Mouse (Mus musculus) c-Kit-positive CD71-positive TER-119-negative erythroid progenitor cells, embryonic 14.5 days (primary cell): ENCODE data around the gene Sys1.
A peak's percentile ranks its signal among the peaks of the same experiment; 100 is the strongest.

Experiments used
- DNase-seq: peaks from one replicate; pipeline ENCODE4 v3.0.0-alpha.2; 2013; ENCODE audit warnings: low read depth

Gene Sys1

DNA sequence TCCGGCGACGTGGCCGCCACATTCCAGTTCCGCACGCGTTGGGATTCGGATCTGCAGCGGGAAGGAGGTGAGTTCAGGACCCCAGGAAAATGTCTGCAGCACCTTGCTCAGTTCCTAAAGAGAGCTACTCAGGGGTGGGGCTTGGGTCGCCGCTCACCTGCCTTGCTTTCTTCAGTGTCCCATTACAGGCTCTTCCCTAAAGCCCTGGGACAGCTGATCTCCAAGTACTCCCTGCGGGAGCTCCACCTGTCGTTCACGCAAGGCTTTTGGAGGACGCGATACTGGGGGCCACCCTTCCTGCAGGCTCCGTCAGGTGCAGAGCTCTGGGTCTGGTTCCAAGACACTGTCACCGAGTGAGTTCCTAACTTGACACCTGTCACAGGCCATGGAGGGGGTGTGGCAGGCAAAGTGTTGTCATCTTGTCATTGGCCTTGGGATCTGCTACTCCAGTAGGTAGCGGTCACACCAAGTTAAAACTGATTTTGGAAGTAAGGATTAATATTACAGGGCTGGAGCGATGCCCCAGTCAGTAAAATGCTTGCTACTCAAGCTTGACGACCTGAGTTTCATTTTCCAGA is 41.0 kb downstream of the Sys1 start:
- peak; percentile 10 for DNase-seq

DNA sequence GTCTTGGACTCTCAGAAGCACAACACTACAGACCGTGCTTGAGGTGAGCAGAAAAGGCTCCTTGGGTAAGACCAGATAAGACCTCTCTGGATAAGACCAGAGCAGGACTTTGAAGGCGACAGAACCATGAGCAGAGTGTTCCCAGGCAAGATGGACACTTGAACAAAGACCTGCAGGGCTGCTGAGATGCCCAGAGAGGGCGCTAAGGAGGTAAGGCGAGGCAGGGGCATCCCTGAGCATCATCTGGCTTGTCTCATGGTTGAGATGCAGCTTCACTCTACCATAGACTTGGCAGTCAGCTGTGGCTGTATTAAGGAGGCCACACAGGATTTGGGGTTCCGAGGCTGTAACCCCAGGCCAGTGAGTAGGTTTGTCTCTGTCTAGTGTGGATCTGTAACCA is 42.6 kb downstream of the Sys1 start:
- no peak for DNase-seq

DNA sequence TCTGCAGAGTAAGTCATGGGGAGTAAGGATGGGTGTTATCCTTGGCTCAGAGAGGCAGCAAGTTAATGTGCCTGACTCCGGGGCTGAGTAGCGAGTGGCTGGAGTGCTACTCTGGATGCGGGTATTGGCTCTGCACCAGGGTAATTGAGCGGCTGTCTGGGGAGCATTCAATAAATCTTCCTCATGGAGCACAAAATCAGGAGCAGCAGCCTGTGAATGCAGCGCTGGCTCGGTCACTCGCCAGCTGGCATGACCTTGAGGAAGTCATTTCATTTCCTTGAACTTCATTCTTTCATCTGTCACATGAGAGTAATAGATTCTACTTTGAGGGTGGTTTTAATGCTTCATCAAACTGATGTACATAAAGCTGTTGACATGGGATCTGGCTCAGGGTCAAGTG is 43.7 kb downstream of the Sys1 start:
- no peak for DNase-seq

DNA sequence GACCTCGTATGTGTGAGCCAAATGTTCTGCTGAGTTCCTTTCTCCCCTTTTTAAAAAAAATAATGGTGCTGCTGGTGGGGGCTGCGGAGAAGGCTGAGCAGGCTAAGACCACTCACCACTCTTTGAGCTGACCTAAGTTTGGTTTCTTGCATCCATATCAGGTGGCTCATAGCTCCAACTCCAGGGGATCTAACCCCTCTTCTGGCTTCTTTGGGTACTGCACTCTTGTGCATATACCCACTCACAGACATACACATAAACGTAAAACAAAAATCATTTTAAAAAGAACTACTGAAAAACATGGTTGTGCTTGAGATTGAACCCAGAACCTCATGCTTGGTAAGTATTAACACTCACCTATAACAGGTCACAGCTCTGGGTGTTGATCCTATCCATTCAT is 48.2 kb downstream of the Sys1 start:
- no peak for DNase-seq

DNA sequence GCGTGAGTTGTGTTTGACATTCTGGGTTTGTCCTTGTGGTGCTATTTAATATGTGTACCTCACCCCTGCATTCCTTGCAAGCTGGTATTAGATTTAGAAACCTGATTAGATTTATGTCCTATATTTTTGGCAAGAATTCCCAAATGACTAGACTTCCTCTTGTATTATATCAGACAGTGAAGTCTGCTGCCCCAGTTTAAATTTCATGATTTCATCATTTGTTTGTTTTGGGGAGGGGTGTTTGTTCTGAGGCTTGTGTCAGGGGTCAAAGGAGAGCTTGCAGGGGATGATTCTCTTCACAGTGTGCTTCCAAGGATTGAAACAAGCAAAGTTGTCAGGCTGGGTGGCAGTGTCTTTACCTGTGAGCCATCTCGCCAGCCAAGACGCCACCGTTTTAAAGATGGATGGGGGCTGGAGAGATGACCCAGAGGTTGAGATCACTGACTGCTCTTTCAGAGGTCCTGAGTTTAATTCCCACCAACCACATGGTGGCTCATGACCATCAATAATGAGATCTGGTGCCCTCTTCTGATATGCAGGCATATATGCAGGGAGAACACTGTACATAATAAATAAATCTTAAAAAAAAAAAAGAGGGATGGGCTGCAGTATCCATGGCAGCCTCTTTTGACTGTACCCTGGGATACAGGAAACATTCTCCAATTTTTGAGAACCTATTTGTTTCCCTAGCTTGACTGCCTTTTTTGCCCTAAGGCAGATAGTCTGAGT is 49.0 kb downstream of the Sys1 start:
- no peak for DNase-seq

DNA sequence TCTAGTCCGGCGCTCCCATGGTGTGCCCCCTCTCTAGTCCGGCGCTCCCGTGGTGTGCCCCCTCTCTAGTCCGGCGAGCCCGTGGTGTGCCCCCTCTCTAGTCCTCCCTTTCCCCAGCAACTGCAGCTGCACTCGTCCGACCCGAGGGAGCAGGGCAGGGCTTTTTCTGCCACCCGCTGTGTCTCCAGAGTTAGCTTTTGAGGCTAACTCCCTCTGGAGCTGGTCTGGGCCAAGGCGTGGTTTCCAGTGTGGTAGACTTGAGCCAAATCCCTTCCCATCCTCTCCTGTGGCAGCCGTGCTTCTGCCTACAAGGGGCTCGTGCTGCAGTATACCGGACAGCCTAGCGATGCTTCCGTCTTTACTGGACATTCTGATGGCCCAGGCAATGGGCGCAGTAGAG is 51.0 kb downstream of the Sys1 start:
- DNase-seq, result no peak

DNA sequence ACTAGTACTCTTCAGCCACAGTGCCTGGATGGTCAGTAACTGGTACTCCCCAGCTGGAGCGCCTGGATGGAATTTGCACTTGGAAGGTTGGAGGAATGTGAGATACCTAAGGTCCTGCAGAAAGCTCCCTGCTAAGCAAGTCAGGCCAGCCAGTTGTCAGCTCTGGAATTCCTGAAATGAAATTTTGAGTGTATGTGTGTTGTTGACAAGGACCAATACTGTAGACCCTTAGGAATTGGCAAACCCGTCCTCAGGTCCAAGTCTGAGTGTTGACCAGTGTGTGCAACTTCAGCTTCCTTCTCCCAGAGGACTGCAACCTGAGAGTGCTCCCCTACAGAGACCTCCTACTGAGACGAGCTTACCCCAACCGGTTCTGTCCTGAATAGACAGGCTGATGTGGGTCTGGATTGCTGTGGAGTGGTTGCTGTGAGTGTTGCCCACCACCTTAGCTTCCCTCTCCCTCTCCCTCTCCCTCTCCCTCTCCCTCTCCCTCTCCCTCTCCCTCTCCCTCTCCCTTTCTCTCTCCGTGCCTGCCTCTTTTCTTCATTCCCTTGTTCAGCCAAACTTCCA is 53.9 kb downstream of the Sys1 start:
- no peak for DNase-seq

DNA sequence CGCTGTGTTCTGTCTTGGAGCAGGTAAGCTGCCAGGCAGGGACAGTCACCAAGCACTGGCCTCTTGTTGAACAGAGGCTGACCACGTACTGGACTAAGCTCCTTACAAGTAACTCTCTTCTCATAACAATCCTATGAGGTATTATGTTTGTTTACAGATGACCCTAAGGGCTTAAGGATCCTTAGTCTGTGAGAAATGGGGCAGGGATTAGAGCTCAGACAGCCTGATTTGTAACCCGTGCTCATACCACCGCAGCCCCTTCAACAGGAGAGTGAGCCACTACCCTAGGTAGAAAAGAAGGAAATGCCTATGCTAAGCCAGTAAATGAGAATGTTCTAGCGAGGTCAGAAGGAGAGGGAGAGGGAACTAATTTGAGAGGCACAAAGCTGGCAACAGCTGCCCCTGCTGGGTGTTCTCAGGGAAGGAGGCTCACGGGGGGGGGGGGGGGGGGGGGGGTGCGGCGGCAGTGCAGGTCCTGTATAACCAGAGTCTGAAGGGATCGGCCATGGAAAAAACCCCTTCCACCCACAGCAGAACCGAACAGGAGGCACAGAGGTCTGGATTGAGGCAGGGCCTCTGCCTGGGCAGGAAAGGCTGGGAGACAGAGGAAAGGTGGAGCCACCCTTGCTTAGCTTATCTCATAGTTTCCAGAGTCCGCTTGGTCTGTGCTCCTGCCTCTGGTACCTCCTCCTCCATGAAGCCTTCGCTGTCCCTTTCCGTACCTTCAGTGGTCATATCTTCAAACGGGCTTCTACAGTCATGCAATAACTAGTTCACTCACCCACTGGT is 55.6 kb downstream of the Sys1 start:
- DNase-seq, result no peak

DNA sequence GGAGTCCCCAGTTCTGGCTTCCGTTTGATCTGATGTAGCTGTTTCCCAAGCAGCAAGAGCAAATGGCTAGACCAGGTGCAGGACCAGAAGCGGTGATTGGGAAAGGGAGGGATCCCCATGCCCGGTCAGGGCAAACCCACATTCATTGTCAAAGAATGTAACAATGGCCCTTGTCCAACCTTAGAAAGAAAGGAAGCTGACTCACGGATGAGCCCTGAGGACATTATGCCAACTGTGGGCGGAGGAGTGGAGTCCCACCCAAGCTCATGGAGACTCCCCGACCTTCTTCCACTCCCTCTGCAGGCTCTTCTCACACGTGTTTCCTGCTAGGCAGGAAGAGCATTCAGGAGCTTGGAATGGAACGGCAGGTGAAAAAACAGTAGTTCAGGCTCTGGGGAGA is 56.6 kb downstream of the Sys1 start:
- no peak for DNase-seq

DNA sequence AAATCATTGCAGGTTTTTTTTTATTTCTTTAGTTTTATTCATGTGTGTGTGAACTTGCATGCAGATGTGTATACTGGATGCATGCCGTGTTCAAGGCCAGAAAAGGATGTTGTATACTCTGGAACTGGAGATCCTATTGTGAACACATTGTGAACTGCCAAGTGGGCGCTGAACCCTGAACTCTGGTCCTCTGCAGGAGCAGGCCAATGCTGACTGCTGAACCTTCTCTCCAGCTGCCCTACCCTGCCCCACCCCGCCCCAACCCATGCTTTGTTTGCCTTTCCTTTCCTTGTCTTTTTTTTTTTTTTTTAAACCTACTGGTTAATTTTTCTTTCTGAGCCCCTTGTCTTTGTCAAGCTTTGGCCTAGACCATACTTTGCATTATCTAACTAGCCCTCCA is 58.2 kb downstream of the Sys1 start:
- DNase-seq, result no peak

DNA sequence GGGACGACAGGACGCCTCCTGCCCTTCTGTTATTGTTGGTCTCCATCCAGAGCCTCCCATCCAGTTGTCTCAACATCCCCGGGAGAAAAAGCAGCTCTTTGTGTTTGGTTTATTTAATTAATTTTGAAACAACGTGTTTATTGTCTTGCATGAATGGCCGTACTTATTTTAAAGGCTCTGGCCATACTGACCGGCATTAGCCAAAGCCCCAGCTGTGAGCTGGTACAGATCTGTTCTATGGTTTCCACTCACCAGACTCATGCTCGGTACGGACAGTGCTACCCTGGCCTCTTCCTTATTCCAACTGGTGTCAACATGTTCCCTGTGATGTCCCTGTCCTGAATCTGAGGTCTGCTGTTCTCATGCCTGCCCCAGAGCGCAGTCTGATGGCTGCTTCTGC is 59.1 kb downstream of the Sys1 start:
- no peak for DNase-seq

DNA sequence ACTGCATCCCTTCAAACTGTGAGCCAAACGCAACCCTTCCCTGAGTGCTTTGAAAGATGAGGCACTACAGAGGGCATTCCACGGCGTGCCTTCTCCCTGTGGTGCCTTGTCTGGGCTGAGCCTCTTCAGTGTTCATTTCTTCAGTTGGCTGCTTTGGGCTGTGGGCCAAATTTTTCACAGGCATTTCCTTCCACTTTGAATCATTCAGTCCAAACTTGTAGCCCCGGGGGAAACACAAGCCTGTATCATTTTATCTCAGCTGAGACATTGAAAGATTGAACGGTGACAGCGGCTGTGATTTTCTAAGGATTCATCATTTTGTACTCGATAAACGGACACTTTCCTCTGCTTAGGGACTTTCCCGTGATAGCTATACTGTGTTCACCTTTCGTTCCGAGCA is 59.8 kb downstream of the Sys1 start:
- no peak for DNase-seq

DNA sequence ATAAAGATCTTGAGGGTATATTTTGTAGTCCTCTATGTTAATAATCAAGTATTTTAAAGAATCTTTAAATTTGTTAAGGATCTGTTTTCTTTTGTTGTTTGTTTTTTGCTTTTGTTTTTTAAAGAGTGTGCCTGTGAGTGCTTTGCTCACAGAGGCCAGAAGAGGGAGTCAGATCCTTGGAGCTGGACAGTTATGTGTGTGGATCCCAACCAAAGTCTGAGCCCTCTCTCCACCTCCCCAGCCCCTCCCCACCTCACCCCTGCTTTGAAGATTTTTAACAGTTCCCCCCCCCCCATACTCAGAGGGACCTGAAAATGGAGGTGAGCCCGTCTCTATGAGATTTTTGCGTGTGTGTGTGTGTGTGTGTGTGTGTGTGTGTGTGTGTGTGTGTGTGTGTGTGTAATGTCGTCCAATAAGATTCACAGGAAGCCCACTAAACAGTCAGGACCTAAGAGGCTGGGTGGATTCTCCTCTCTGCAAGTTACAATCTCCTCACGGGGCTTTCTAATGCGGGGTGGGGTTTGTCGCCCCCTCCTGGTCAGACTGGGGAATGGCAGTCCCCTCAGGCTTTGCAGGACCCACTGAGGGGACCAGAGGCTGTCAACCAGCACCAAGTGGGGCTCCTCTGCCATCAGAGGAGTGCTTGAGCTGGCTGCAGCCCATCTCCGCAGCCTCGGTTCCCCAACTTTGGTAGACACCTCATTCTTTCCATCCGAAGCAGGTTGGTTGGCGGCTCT is 60.9 kb downstream of the Sys1 start:
- peak; percentile 41 for DNase-seq

DNA sequence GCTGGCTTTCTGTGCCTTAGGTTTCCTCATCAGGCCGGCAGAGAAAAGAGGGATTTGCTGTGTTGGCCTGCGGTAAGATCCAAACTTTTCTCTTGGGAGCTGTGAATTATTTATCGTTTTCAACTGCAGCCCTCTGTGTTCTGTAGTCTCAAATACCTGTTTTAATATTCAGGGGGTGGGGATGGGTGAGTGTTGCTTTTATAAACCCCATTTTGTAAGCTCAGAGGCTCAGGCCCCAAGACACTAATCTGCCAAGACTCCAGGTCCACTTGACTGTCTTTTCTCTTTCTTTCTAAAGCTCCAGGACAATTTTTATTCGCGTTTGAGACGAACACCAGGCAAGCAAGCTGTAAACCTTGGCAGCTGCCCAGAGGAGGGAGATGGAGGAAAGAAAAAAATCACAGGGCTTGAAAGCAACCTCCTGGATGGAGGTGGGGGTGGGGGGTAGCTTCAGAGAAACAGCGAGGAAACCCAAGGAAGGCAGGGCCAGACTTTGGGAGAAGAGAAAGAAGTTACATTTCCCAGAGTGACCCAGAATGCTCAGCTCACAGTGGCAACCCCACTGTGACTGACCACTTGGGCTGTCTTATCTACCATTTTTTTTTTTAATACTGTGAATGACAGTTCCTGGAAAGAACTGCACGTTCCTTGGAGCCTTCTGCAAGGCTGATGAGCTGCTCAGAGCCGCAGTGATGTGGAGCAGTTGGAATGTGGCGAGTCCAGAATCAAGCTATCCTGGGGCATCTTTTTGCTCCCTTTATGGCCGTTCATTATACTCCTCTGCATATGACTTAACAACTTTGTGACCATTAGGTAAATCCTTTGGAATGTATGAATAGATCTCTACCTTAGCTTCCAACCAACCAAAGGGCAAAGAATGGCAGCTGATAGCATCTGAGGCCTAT is 61.8 kb downstream of the Sys1 start:
- DNase-seq, result no peak

DNA sequence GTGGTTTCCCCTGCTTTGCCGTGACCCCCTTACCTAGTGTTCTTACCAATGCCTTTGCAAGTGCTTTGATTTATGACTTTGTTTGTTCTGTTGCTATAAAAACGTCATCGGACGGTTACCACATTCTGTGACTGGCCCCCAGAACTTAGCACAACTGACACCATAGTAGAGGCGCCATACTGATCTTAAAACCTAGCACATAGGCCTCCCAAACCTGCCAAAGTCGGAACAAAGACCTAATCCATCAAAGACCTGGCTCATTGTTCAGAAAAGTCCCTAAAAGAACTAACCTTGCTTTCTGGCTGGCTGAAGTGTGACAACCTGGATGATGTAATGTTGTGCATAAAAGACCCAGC is 62.4 kb downstream of the Sys1 start:
- no peak for DNase-seq

DNA sequence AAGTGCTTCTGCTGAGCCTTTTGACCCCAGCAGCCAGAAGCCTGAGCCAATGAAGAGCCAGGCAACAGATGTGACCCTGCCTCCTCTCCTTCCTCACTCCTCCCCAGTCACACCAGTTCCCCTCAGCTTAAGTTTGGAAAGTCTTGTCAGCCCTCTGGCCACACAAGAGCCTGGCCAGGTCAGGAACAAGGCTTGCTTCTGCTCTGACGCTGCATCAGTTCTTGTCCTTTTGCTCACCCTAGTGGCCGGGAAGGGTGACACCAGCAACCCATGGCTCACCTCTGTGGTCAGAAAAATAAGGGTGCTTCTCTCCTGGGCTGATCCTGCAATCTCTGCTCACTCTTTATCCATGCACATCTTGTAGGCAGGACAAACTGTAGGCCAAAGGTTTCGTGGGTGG is 64.0 kb downstream of the Sys1 start:
- DNase-seq, result no peak

DNA sequence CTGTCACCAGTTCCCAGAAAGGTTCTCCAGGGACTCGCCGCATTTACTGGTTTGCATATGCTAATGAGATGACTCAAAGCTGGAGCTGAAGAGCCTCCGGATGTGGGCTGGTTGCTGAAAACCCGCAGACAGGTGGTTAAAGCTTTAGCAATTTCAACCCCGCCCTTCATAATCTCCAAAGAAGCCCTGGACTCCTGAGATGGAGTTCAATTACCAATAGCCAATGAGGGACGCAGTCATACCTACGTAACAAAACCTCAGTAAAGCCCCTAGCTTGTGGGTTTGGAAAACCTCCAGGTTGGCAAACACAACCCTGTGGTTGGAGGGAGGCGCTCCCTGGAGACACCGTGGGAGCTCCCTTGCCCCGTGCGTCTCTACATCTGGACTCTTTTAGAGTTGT is 65.1 kb downstream of the Sys1 start:
- no peak for DNase-seq

DNA sequence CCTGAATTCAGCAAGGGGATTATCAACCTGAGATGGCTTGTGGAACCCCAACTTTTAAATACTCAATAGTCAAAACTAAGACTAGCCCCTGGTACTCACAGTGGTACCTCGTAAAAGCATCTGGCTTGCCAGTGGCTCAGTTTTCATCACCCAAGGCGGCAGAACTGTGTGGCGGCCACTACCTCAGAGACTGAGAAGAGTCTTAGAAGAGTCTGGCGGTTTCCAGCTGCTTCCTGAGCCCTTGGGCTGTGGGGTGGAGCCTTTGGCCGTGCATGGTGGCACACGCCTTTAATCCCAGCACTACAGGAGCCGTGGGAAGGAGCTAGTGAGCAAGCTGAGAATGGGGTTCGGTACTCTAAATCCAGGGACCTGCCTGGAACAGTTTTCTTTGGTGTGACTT is 65.5 kb downstream of the Sys1 start:
- no peak for DNase-seq

DNA sequence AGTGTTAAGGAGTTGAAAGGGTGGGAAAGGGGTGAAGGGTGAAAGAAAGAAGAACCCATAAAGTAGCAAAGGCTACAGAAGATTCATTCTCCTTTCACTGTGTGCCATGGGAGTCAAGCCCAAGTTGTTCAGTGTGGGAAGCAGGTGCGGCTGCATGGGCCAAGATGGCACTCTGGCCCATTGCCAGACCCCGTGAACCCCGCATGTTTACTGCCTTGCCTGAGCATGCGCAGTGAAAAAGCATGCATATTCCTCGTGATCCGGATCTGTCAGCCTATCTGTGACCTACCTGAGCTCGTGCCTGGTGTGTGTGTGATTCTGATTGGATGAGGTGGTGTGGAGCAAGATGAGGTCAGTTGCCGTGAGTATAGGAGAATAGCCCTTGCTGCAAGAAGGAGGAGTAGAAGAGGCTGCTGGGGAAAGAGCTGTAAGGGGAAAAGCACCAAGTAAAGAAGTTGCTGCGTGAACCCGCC is 66.6 kb downstream of the Sys1 start:
- no peak for DNase-seq

DNA sequence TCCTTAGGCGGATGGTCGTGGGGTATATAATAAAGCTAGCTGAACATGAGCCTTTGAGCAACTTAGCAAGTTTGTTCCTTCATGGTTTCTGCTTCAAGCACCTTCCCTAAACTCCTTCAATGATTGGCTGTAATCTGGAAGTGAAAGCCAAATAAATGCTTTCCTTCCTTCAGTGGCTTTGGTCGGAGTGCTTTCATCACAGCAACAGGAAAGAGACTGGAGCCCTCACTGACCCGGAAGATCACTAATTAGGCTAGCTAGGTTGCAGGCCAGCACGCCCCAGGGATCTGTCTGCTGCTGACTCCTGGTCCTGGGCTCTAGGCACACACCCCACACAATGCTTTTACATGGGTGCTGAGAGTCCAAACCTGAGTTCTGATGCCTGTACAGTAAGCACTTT is 71.8 kb downstream of the Sys1 start:
- DNase-seq, result no peak
